Mouse (Mus musculus) A20 (cell line): ENCODE data around the gene Vmn1r174.
"Not testable (repeated sequence)": the region's sequence is repeated elsewhere in the genome, so short reads cannot be mapped to it uniquely, and the experiment has no call there.

ENCODE experiments used
- DNase-seq: peaks from one replicate; pipeline ENCODE4 v3.0.0-alpha.2; 2011; ENCODE audit warnings: low read depth, low spot score

Gene Vmn1r174

DNA sequence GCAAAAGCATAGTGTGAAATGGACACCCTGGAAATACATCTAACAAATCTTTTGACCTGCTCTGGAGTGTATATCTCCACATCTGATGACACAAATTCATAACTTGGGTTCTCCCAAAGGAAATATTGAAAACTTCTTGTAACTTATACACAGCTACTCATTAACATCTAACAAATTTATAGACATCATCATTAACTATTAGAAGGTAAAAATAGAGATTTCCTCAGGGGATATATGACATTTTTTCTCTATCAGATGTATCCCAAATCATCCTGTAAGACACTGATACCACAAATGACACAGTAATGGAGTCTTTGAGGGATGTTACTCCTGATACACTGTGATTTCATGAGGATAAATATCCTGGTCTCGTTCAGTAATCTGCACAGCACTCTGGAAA is at the start of gene Vmn1r174:
Gene Vmn1r174, plus strand, starts transcription at position 301 of the 400 bp plus-strand sequence.
- DNase-seq: not testable (repeated sequence)

DNA sequence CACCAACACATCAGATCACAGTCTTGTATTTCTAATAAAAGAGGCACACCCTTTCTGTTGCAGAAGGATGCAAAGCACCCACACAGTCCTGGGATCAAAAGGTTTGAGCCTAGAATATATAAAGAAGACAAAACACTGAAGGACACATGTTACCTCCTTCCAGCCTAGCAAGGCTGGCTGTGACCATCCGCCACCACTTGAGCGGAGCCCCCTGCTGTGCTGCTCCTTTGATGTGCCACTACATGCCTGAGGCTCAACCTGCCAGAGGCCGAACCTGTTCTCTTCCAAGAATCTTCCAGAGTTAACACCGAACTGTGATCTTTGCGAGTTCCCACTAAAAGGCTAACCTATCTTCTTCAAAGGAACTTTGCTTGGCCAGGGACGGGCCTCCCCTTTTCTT is 32.5 kb downstream of the Vmn1r174 start:
- no peak for DNase-seq

GRCm38 (mm10) chr7:23810543-23810942 is 58.5 kb downstream of the Vmn1r174 start, which contains the start of gene Vmn1r175:
Gene Vmn1r175 (minus strand): TSS chr7:23810643.
- not testable (repeated sequence) for DNase-seq
